Mouse (Mus musculus): ENCODE data around the gene Etv4. TPM values are rescaled to one million over a fixed set of nuclear protein-coding genes. Genes with fewer than 3 reads are reported as not detected.
A peak's percentile ranks its signal among the peaks of the same experiment; 100 is the strongest.

Gene Etv4
- polyA plus RNA-seq, 1 experiment: not detected

DNA sequence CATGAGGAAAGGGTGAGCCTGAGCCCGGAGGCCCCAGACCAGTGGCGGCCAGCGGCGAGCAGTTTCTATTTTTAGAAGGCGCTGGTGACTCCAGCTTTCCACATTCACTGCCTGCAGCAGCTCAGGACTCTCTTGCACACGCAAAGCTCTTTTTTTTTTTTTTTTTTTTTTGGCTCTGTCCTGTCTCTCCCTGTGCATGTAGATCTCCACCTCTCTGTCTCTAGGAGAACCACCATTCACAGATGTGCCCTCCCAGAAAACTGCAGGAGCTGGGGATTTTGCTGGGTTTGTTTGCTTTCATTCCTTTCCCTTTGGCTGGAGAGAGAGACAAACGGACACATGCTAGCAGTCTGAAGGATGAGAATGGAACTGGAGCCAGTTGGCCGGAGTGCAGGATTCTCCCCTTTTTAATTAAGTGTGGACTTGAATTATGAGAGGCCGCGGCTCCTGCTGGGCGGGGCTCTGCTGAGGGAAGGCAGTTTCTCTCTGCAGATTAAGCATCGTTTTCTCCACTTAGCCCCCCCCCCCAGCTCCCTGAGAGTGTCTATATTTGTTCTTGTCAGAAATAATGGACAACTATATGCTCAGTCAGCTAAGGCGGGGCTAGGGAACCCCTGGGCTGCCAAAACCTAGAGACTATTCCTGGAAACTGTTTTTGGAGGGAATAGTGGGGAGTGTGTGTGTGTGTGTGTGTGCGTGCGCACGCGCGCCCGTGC lies 5.8 kb upstream of the Etv4 start:
- Histone ChIP-seq H3K4me1 (ENCODE audit: control insufficient read depth) (no peaks in the 10 kb centered on the region), H3K4me3 (replicated peaks) (no peak overlapping the region), H3K36me3 (ENCODE audit: control insufficient read depth) (no peaks in the 10 kb centered on the region), H3K27me3 (ENCODE audit: control insufficient read depth) (peaks cover 28% of the 10 kb centered on the region), H3K9me3 (ENCODE audit: control insufficient read depth, low read length) (no peaks in the 10 kb centered on the region)
- no peak for TF ChIP-seq TAL1 (IDR thresholded peaks at IDR 0.05; ENCODE audit: low read length)
- no peak for TF ChIP-seq GATA1 (IDR thresholded peaks at IDR 0.05; ENCODE audit: low read length)

DNA sequence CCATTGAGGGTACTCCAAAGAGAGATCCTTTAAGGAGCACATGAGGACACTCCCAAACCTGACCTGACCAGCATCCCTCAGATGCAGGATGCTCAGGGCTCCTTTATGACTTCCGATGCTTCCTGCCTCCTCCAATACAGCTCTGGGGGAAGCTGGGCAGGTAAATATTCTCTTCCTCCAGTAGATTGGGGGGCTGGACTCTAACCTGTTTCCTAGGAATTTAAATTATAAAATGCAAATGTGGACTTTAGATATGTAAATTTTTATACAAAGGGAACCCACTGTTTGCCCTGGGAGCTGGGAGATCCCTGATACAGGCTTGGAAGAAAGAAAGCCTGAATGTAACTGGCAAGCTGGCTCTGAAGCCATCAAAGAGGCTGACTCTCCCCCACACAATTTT lies 2.3 kb upstream of the Etv4 start:
- H3K4me3 ChIP-seq (replicated peaks): no peak overlapping the region
- peaks cover 64% of the 10 kb centered on the region for H3K27me3 ChIP-seq (ENCODE audit: control insufficient read depth)
- no peaks in the 10 kb centered on the region; the same call in 1 of the 2 replicates for H3K9me3 ChIP-seq (ENCODE audit: control insufficient read depth, low read length)
- H3K36me3 ChIP-seq (ENCODE audit: control insufficient read depth): no peaks in the 10 kb centered on the region
- TF ChIP-seq TAL1 (IDR thresholded peaks at IDR 0.05; ENCODE audit: low read length) (no peak), GATA1 (IDR thresholded peaks at IDR 0.05; ENCODE audit: low read length) (no peak)
- H3K4me1 ChIP-seq (ENCODE audit: control insufficient read depth): peaks cover 7% of the 10 kb centered on the region

DNA sequence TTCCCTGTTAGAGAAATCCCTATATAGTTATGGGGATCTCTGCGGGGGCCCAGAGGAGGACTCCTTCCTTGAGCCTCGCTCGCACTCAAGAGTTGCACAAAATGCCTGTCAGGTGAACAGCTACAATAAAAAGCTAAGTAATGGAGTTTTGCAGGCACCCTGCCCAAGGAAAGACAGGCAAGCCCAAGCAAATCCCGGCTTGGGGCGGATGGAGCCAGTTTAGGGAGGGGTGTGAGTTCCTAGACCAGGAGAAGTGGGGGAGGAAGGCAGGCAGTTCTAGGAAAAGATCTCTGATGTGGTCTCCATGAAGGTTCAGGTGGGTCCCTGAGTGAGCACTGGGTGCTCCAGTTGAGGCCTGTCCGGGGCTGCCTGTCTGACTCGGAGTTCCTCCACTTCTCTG lies 1.5 kb upstream of the Etv4 start:
- H3K36me3 ChIP-seq (ENCODE audit: control insufficient read depth): no peaks in the 10 kb centered on the region

DNA sequence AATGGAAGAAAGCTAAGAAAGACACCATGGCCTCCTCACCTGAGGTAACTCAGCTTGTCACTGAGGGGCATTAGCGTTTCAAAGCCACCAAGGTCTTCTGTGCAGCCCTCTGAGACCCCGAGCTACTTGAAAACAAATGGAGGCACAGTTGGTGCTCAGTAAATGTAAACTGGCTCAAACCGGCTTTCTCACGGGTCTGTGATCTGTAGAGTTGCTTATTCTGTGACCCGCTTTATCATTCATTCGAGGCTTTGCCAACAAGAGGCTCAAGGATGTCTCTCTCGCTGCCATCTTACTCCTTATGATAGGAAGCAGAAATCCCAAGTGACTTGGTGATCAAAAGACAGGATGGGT lies 658 bp upstream of the Etv4 start:
- Histone ChIP-seq H3K4me1 (ENCODE audit: control insufficient read depth) (peaks cover 7% of the 10 kb centered on the region), H3K27me3 (ENCODE audit: control insufficient read depth) (peaks cover 74% of the 10 kb centered on the region), H3K4me3 (replicated peaks) (peak overlapping the region; percentile 12), H3K36me3 (ENCODE audit: control insufficient read depth) (no peaks in the 10 kb centered on the region), H3K9me3 (ENCODE audit: control insufficient read depth, low read length) (no peaks in the 10 kb centered on the region; the same call in 1 of the 2 replicates)
- no peak for TF ChIP-seq GATA1 (IDR thresholded peaks at IDR 0.05; ENCODE audit: low read length)
- no peak for TF ChIP-seq TAL1 (IDR thresholded peaks at IDR 0.05; ENCODE audit: low read length)

More for the DNA sequence above, 1.5 kb upstream of the Etv4 start:
- H3K4me1 ChIP-seq (ENCODE audit: control insufficient read depth): peaks cover 7% of the 10 kb centered on the region
- H3K9me3 ChIP-seq (ENCODE audit: control insufficient read depth, low read length): no peaks in the 10 kb centered on the region; the same call in 1 of the 2 replicates
- TF ChIP-seq TAL1 (IDR thresholded peaks at IDR 0.05; ENCODE audit: low read length): no peak
- no peak for TF ChIP-seq GATA1 (IDR thresholded peaks at IDR 0.05; ENCODE audit: low read length)
- H3K27me3 ChIP-seq (ENCODE audit: control insufficient read depth): peaks cover 71% of the 10 kb centered on the region
- no peak overlapping the region for H3K4me3 ChIP-seq (replicated peaks)

DNA sequence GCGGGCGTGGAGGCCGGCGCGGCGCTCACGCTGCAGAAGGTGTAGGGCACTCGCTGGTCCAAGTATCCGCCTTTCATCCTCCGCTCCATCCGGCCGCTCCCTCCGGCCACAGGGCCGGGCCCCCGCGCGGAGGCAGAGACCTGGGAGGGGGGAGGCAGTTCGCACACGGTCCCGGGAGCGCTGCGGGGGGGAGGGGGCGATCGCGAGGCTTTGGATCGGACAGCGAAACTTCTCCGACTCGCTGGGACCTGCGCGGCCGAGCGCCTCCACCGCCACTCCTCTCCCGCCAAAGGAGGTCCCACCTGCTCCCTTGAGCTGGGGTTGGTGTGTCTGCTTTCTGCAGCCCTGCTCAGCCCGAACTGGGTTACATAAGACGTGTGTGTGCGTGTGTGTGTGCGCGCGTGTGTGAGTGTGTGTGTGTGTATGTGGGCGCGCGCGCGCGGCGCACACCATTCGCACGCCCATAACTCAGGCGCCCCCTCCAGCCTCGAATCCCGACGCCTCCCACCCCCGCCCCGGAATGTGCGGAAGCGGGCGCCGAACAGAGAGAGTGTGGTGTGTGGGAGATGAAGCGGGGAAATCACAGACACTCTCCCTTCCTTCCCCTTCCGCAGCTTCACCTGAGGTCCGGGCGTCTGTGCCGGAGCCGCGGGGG lies 556 bp downstream of the Etv4 start:
- peak overlapping the region; percentile 44 for H3K4me3 ChIP-seq (replicated peaks)
- H3K27me3 ChIP-seq (ENCODE audit: control insufficient read depth): peaks cover 79% of the 10 kb centered on the region
- TF ChIP-seq TAL1 (IDR thresholded peaks at IDR 0.05; ENCODE audit: low read length) (no peak), GATA1 (IDR thresholded peaks at IDR 0.05; ENCODE audit: low read length) (no peak)
- H3K4me1 ChIP-seq (ENCODE audit: control insufficient read depth): peaks cover 7% of the 10 kb centered on the region
- no peaks in the 10 kb centered on the region; the same call in 1 of the 2 replicates for H3K9me3 ChIP-seq (ENCODE audit: control insufficient read depth, low read length)
- no peaks in the 10 kb centered on the region for H3K36me3 ChIP-seq (ENCODE audit: control insufficient read depth)

DNA sequence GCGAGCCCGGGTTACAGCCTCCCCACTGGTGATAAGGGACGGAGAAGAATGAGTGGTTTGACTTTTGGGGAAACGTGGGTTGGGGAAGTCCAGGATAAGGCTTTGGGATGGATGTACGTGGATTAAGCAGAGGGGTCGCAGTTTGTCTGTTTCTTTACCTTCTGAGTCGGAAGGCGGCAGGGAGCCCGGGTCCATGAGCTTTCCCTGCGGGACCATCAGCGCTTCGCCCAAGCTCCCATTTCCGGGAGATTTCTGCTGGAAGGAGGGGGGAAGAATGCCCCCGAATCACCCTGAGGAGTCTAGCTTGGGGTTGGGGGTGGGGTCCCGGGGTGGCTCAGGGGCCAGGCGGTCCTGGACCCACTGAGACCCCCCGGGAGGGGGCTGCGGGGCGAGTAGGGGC lies 1.1 kb downstream of the Etv4 start:
- TF ChIP-seq TAL1 (IDR thresholded peaks at IDR 0.05; ENCODE audit: low read length) (no peak), GATA1 (IDR thresholded peaks at IDR 0.05; ENCODE audit: low read length) (no peak)
- peaks cover 78% of the 10 kb centered on the region for H3K27me3 ChIP-seq (ENCODE audit: control insufficient read depth)
- no peak overlapping the region for H3K4me3 ChIP-seq (replicated peaks)
- no peaks in the 10 kb centered on the region; the same call in 1 of the 2 replicates for H3K9me3 ChIP-seq (ENCODE audit: control insufficient read depth, low read length)
- no peaks in the 10 kb centered on the region for H3K36me3 ChIP-seq (ENCODE audit: control insufficient read depth)
- peaks cover 7% of the 10 kb centered on the region for H3K4me1 ChIP-seq (ENCODE audit: control insufficient read depth)

DNA sequence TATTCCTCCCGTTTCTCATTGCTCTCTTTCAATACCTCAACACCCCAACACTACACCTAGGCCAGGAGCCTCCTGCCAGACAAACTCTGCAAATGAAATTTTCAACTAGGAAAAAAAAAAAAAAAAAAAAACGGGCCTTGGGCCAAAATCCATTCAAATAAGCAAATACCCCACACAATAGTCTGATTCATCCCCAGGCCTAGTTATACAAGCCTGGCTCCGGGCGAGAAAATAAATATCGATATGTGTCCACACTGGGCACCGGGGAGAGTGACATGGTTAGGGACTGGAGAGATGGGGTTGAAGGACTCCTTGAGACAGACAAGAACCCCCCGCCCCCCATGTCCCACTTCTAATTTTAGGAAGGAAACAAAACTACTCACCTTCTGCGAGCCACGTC lies 1.6 kb downstream of the Etv4 start:
- Histone ChIP-seq H3K36me3 (ENCODE audit: control insufficient read depth) (no peaks in the 10 kb centered on the region), H3K4me1 (ENCODE audit: control insufficient read depth) (peaks cover 7% of the 10 kb centered on the region), H3K27me3 (ENCODE audit: control insufficient read depth) (peaks cover 77% of the 10 kb centered on the region), H3K9me3 (ENCODE audit: control insufficient read depth, low read length) (no peaks in the 10 kb centered on the region; the same call in 1 of the 2 replicates), H3K4me3 (replicated peaks) (no peak overlapping the region)
- TF ChIP-seq TAL1 (IDR thresholded peaks at IDR 0.05; ENCODE audit: low read length) (no peak), GATA1 (IDR thresholded peaks at IDR 0.05; ENCODE audit: low read length) (no peak)

DNA sequence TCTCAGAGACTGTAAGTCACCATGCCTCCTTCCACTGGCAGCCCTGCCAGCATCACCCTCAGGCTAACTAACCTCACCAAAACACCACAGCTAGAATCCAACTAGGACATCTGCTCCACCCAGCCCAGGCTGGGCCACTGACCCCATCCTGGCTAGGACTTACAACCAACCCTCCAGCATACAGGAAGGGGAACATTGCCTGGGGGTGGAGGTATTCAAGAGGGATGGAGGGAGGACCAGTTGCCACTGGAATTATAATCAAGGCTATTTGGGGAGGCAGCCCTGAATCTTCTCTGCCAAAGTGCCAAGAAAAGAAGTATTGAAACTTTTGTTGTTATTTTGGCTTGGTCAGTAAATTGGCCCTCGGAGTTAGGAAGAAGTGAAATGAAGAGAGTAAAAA lies 2.0 kb downstream of the Etv4 start:
- peaks cover 77% of the 10 kb centered on the region for H3K27me3 ChIP-seq (ENCODE audit: control insufficient read depth)
- TF ChIP-seq TAL1 (IDR thresholded peaks at IDR 0.05; ENCODE audit: low read length): no peak
- TF ChIP-seq GATA1 (IDR thresholded peaks at IDR 0.05; ENCODE audit: low read length): no peak
- no peaks in the 10 kb centered on the region; the same call in 1 of the 2 replicates for H3K9me3 ChIP-seq (ENCODE audit: control insufficient read depth, low read length)

DNA sequence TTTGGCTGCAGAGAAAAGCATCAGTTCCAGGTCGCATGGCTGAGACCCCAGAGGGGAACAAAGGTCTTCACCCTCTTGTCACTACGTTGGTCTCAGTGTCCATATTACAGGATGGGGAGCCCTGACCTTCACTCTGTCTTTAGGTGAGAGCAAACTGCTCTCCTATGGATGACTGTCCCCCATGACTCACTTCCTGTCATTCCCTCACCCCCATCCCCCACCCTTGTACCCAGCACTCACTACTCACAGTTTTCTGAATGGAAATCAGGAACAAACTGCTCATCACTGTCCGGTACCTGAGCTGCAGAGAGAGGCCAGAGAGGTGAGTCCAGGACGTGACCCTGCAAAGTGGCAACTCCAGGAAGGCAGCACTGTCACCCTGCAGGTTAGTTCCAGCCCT lies 8.3 kb downstream of the Etv4 start:
- peaks cover 49% of the 10 kb centered on the region for H3K27me3 ChIP-seq (ENCODE audit: control insufficient read depth)
- H3K4me1 ChIP-seq (ENCODE audit: control insufficient read depth): no peaks in the 10 kb centered on the region
- no peak overlapping the region for H3K4me3 ChIP-seq (replicated peaks)
- H3K36me3 ChIP-seq (ENCODE audit: control insufficient read depth): no peaks in the 10 kb centered on the region
- H3K9me3 ChIP-seq (ENCODE audit: control insufficient read depth, low read length): no peaks in the 10 kb centered on the region
- TF ChIP-seq TAL1 (IDR thresholded peaks at IDR 0.05; ENCODE audit: low read length): no peak
- no peak for TF ChIP-seq GATA1 (IDR thresholded peaks at IDR 0.05; ENCODE audit: low read length)

More for the DNA sequence above, 2.0 kb downstream of the Etv4 start:
- peaks cover 7% of the 10 kb centered on the region for H3K4me1 ChIP-seq (ENCODE audit: control insufficient read depth)
- no peaks in the 10 kb centered on the region for H3K36me3 ChIP-seq (ENCODE audit: control insufficient read depth)
- H3K4me3 ChIP-seq (replicated peaks): no peak overlapping the region
